22 mouse cellular contexts compared by ENCODE assay signal in the genomic region with DNA sequence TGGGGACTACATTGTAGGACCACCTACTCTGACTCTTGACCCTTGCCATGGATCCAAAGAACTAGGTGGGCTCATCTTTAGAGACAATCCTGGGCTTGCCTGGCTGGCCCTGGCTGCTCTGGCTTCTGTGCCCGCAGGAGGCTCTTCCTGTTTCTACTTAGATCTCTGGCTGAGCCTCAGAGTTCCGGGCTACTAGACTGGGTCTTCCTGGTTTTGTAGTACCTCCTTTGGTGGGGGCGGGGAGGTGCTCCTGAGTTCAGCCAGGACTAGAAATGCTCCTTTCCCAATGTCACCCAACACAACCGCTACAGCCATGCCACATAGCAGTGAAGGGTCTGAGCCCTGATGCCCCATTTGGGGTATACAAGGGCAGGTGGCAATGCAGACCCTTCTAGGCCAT. TPM values are rescaled to one million over a fixed set of nuclear protein-coding genes. Genes with fewer than 3 reads are reported as not detected.
DNase-seq lines count a peak whose midpoint lies in the region; ATAC-seq and TF ChIP-seq lines count a peak whose summit lies in the region.
"Had no signal": no experiment of that assay in that cellular context is flagged by ENCODE, and none has a peak within 500 bp of the region (broad histone marks: within the 10 kb centered on the region; RNA-seq: fewer than 3 reads in every experiment).

No protein-coding gene starts in this region.

- no peaks in the 10 kb centered on the region for H3K27me3 ChIP-seq in embryonic facial prominence, embryonic 10.5 days (replicated peaks; ENCODE audit: low read depth, poor library complexity, severe bottlenecking)
- H3K27me3 ChIP-seq in kidney, embryonic 16.5 days (ENCODE audit: insufficient read depth, low read length), result no peaks in the 10 kb centered on the region
- H3K27me3 ChIP-seq: forebrain, embryonic 12.5 days; hindbrain, embryonic 15.5 days had no signal

- H3K36me3 ChIP-seq in embryonic facial prominence, embryonic 10.5 days (replicated peaks), result peaks cover 91% of the 10 kb centered on the region
- peaks cover 49% of the 10 kb centered on the region for H3K36me3 ChIP-seq in kidney, embryonic 16.5 days (ENCODE audit: insufficient read depth, low read length)

- 82% methylated on average over 4 of the region's 4 CpGs for WGBS in embryonic facial prominence, embryonic 10.5 days
- 86% methylated on average over 4 of the region's 4 CpGs for WGBS in kidney, embryonic 16.5 days

- DNase-seq in layer of hippocampus, adult 2 months (ENCODE audit: low spot score in 2 of 2), result no peak
- no peak for DNase-seq in layer of hippocampus, postnatal 14 days (ENCODE audit: low spot score in 2 of 2)
- DNase-seq in embryonic facial prominence, embryonic 10.5 days (ENCODE audit: low spot score), result no peak
- no peak for DNase-seq in left cerebral cortex, postnatal 14 days (ENCODE audit: low spot score in 2 of 2)
- DNase-seq: adrenal gland, adult 2 months; adrenal gland, postnatal 25 days; cerebellum, adult 11 months; cerebellum, adult 9-11 months; cerebellum, postnatal 36 days; forebrain, postnatal 0 days; gastrocnemius, adult 2 months; gastrocnemius, postnatal 25 days; heart, adult 11 months; heart, postnatal 10 days had no signal

- no peak overlapping the region for H3K4me3 ChIP-seq in layer of hippocampus, adult 2 months
- H3K4me3 ChIP-seq in embryonic facial prominence, embryonic 10.5 days, result no peak overlapping the region
- H3K4me3 ChIP-seq in kidney, embryonic 16.5 days (ENCODE audit: low read length), result no peak overlapping the region
- H3K4me3 ChIP-seq: forebrain, embryonic 12.5 days; gastrocnemius, adult 2 months; hindbrain, embryonic 10.5 days; hindbrain, embryonic 15.5 days had no signal

- TF ChIP-seq CTCF in layer of hippocampus, adult 2 months (conservative IDR thresholded peaks at IDR 0.05), result no peak

- peak; percentile 45 for ATAC-seq in granulocyte monocyte progenitor cell, adult 5-6 weeks (replicated peaks; ENCODE audit: poor library complexity, severe bottlenecking)
- ATAC-seq in kidney, embryonic 16.5 days (ENCODE audit: low FRiP score, low TSS enrichment), result no peak
- ATAC-seq in monocyte, adult 5-6 weeks (replicated peaks; ENCODE audit: insufficient number of reproducible peaks, low FRiP score, low TSS enrichment, poor library complexity, severe bottlenecking), result no peak
- ATAC-seq: forebrain, postnatal 0 days; inflammation-experienced regulatory T-cells, adult 6 months; intestine, postnatal 0 days had no signal

- H3K9ac ChIP-seq in kidney, embryonic 16.5 days (replicated peaks; ENCODE audit: low read length), result no peak overlapping the region
- H3K9ac ChIP-seq: forebrain, embryonic 12.5 days; forebrain, postnatal 0 days; hindbrain, embryonic 15.5 days had no signal

- intact Hi-C loops in left cerebral cortex, postnatal 14 days (cut with DNase I), result no loop called here

- H3K4me1 ChIP-seq in embryonic facial prominence, embryonic 10.5 days, result peaks cover 11% of the 10 kb centered on the region
- no peaks in the 10 kb centered on the region for H3K4me1 ChIP-seq in kidney, embryonic 16.5 days (ENCODE audit: insufficient read depth, low read length)
- H3K4me1 ChIP-seq: forebrain, embryonic 12.5 days; hindbrain, embryonic 10.5 days; hindbrain, embryonic 15.5 days had no signal

- H3K27ac ChIP-seq in layer of hippocampus, adult 2 months, result peak overlapping the region; percentile 28; the same call in 1 of the 2 replicates
- H3K27ac ChIP-seq in embryonic facial prominence, embryonic 10.5 days (replicated peaks), result 0 out of 2 replicates have a peak overlapping the region, but pooled peaks have one; percentile 14
- no peak overlapping the region for H3K27ac ChIP-seq in kidney, embryonic 16.5 days (ENCODE audit: low read length)
- H3K27ac ChIP-seq: forebrain, embryonic 12.5 days; gastrocnemius, adult 2 months; hindbrain, embryonic 10.5 days; hindbrain, embryonic 15.5 days had no signal

- H3K9me3 ChIP-seq in embryonic facial prominence, embryonic 10.5 days, result no peaks in the 10 kb centered on the region
- H3K9me3 ChIP-seq in kidney, embryonic 16.5 days (ENCODE audit: low read length), result no peaks in the 10 kb centered on the region
- H3K9me3 ChIP-seq: forebrain, embryonic 12.5 days; hindbrain, embryonic 10.5 days; hindbrain, embryonic 15.5 days had no signal

- H3K4me2 ChIP-seq in kidney, embryonic 16.5 days (replicated peaks; ENCODE audit: low read depth, low read length), result no peak overlapping the region
- H3K4me2 ChIP-seq: forebrain, embryonic 12.5 days; hindbrain, embryonic 15.5 days had no signal

RNA-seq across cellular contexts. Expression of a gene that starts 21.5 kb away (rescaled TPM):
- total RNA-seq in layer of hippocampus, adult 2 months (2021), result 10 to 100 TPM; 29.2 to 34.8 TPM
- total RNA-seq in layer of hippocampus, postnatal 14 days (2021), result 10 to 100 TPM; 18.5 to 23.3 TPM
- polyA plus RNA-seq in embryonic facial prominence, embryonic 10.5 days (2016; fragmentation: Nextera tagmentation; extraction: Ambion mirVana), result 2.4 and 3.4 TPM in 2 replicates
- 120 and 133 TPM in 2 replicates for total RNA-seq in granulocyte monocyte progenitor cell, adult 5-6 weeks (2014; fragmentation: Nextera tagmentation)
- 227 and 268 TPM in 2 replicates for total RNA-seq in granulocyte monocyte progenitor cell, adult 5-6 weeks (2017)
- total RNA-seq in left cerebral cortex, postnatal 14 days (2021), result 10 to 100 TPM; 24.8 to 25.3 TPM
- 5.7 and 5.8 TPM in 2 replicates for polyA plus RNA-seq in kidney, embryonic 16.5 days (2015; fragmentation: Nextera tagmentation; extraction: Ambion mirVana)
- 138 to 194 TPM (median 160 TPM) in 3 replicates for total RNA-seq in monocyte, adult 5-6 weeks (2017)

RNA-seq across cellular contexts. Expression of a gene that starts 30.2 kb away (rescaled TPM):
- 10 to 100 TPM; 52.4 to 59.1 TPM for total RNA-seq in layer of hippocampus, adult 2 months (2021)
- 10 to 100 TPM; 43.3 to 44.1 TPM for total RNA-seq in layer of hippocampus, postnatal 14 days (2021)
- 47.7 and 51.6 TPM in 2 replicates for polyA plus RNA-seq in embryonic facial prominence, embryonic 10.5 days (2016; fragmentation: Nextera tagmentation; extraction: Ambion mirVana)
- total RNA-seq in granulocyte monocyte progenitor cell, adult 5-6 weeks (2014; fragmentation: Nextera tagmentation), result 45.8 and 52.4 TPM in 2 replicates
- total RNA-seq in granulocyte monocyte progenitor cell, adult 5-6 weeks (2017), result 47.0 and 59.9 TPM in 2 replicates
- total RNA-seq in left cerebral cortex, postnatal 14 days (2021), result 10 to 100 TPM; 44.1 to 44.7 TPM
- 32.7 and 36.6 TPM in 2 replicates for polyA plus RNA-seq in kidney, embryonic 16.5 days (2015; fragmentation: Nextera tagmentation; extraction: Ambion mirVana)
- 53.0 to 76.7 TPM (median 73.7 TPM) in 3 replicates for total RNA-seq in monocyte, adult 5-6 weeks (2017)

RNA-seq across cellular contexts. Expression of a gene that starts 33.1 kb away (rescaled TPM):
- total RNA-seq in layer of hippocampus, adult 2 months (2021), result 10 to 100 TPM; 46.0 to 47.0 TPM
- total RNA-seq in layer of hippocampus, postnatal 14 days (2021), result 10 to 100 TPM; 46.2 to 46.4 TPM
- polyA plus RNA-seq in embryonic facial prominence, embryonic 10.5 days (2016; fragmentation: Nextera tagmentation; extraction: Ambion mirVana), result 22.9 and 23.9 TPM in 2 replicates
- 22.7 and 24.9 TPM in 2 replicates for total RNA-seq in granulocyte monocyte progenitor cell, adult 5-6 weeks (2014; fragmentation: Nextera tagmentation)
- total RNA-seq in granulocyte monocyte progenitor cell, adult 5-6 weeks (2017), result 19.2 and 23.6 TPM in 2 replicates
- 10 to 100 TPM; 56.1 to 66.2 TPM for total RNA-seq in left cerebral cortex, postnatal 14 days (2021)
- 18.2 and 19.6 TPM in 2 replicates for polyA plus RNA-seq in kidney, embryonic 16.5 days (2015; fragmentation: Nextera tagmentation; extraction: Ambion mirVana)
- 15.8 to 20.3 TPM (median 16.9 TPM) in 3 replicates for total RNA-seq in monocyte, adult 5-6 weeks (2017)

RNA-seq across cellular contexts. Expression of a gene that starts 50.1 kb away (rescaled TPM):
- 100 to 1,000 TPM in 1 of 2 experiments, 10 to 100 TPM in 1; 99.9 to 105 TPM for total RNA-seq in layer of hippocampus, adult 2 months (2021)
- 100 to 1,000 TPM; 103 TPM for total RNA-seq in layer of hippocampus, postnatal 14 days (2021)
- polyA plus RNA-seq in embryonic facial prominence, embryonic 10.5 days (2016; fragmentation: Nextera tagmentation; extraction: Ambion mirVana), result 250 and 258 TPM in 2 replicates
- 146 and 147 TPM in 2 replicates for total RNA-seq in granulocyte monocyte progenitor cell, adult 5-6 weeks (2014; fragmentation: Nextera tagmentation)
- 88.0 and 117 TPM in 2 replicates for total RNA-seq in granulocyte monocyte progenitor cell, adult 5-6 weeks (2017)
- total RNA-seq in left cerebral cortex, postnatal 14 days (2021), result 10 to 100 TPM; 97.8 to 99.7 TPM
- polyA plus RNA-seq in kidney, embryonic 16.5 days (2015; fragmentation: Nextera tagmentation; extraction: Ambion mirVana), result 262 and 263 TPM in 2 replicates
- total RNA-seq in monocyte, adult 5-6 weeks (2017), result 84.8 to 123 TPM (median 106 TPM) in 3 replicates

RNA-seq across cellular contexts. Expression of a gene that starts 56.9 kb away (rescaled TPM):
- total RNA-seq in layer of hippocampus, adult 2 months (2021), result 10 to 100 TPM; 55.5 to 64.8 TPM
- 10 to 100 TPM; 41.1 TPM for total RNA-seq in layer of hippocampus, postnatal 14 days (2021)
- 66.3 and 68.6 TPM in 2 replicates for polyA plus RNA-seq in embryonic facial prominence, embryonic 10.5 days (2016; fragmentation: Nextera tagmentation; extraction: Ambion mirVana)
- total RNA-seq in granulocyte monocyte progenitor cell, adult 5-6 weeks (2014; fragmentation: Nextera tagmentation), result 9.5 and 27.7 TPM in 2 replicates
- 11.6 and 13.5 TPM in 2 replicates for total RNA-seq in granulocyte monocyte progenitor cell, adult 5-6 weeks (2017)
- 10 to 100 TPM; 37.5 to 39.7 TPM for total RNA-seq in left cerebral cortex, postnatal 14 days (2021)
- polyA plus RNA-seq in kidney, embryonic 16.5 days (2015; fragmentation: Nextera tagmentation; extraction: Ambion mirVana), result 71.7 and 74.0 TPM in 2 replicates
- 8.3 to 15.0 TPM (median 9.1 TPM) in 3 replicates for total RNA-seq in monocyte, adult 5-6 weeks (2017)
